Comparison of ENCODE assay signal across 8 mouse cellular contexts in the genomic region with DNA sequence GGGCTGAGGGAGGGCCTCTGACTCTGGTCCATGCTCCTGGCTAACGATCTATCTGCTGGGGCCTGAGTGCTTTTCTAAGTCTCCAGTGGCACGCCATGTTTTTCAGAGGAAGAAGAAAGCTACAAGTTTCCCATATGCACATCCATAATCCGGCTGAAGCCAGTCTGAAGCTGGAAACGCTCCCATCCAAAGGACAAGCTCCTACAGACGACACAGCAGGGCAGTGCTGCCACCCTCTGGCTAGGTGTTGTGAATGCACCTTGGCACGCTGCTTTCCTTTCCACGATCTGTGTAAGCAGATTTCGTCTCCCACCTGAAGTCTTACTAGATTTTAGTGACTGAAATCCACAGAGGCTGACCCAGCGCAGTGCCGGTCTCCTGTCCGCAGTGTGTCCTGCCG. TPM values are rescaled to one million over a fixed set of nuclear protein-coding genes. Genes with fewer than 3 reads are reported as not detected.
DNase-seq lines count a peak whose midpoint lies in the region; ATAC-seq lines count a peak whose summit lies in the region.

No protein-coding gene starts in this region.

- ATAC-seq in hindbrain, embryonic 15.5 days (ENCODE audit: low FRiP score, low read depth) = peak; percentile 86
- peak; percentile 81 for ATAC-seq in megakaryocyte, adult 5-6 weeks (ENCODE audit: poor library complexity, severe bottlenecking)
- ATAC-seq in monocyte, adult 5-6 weeks (replicated peaks; ENCODE audit: insufficient number of reproducible peaks, low FRiP score, low TSS enrichment, poor library complexity, severe bottlenecking) = no peak; the same call in 1 of the 2 replicates

- 49% methylated on average over 12 of the region's 12 CpGs for WGBS in hindbrain, embryonic 15.5 days

- H3K9ac ChIP-seq in hindbrain, embryonic 15.5 days = no peak overlapping the region

- peak; percentile 93 for DNase-seq in adipocyte (ENCODE audit: low spot score)
- peak; percentile 79 to 93 for DNase-seq in cerebellum, postnatal 4 days (ENCODE audit: low spot score in 2 of 2)
- peak; percentile 83 to 92 for DNase-seq in frontal cortex, postnatal 36 days (ENCODE audit: low spot score in 2 of 2)
- peak; percentile 85 for DNase-seq in left cerebral cortex, adult 11 months (ENCODE audit: low spot score)
- DNase-seq in right cerebral cortex, postnatal 10 days (ENCODE audit: low spot score in 2 of 2) = peak; percentile 95

- H3K4me2 ChIP-seq in hindbrain, embryonic 15.5 days = no peak overlapping the region

- H3K27me3 ChIP-seq in hindbrain, embryonic 15.5 days = no peaks in the 10 kb centered on the region

- H3K9me3 ChIP-seq in hindbrain, embryonic 15.5 days = no peaks in the 10 kb centered on the region

- H3K4me3 ChIP-seq in hindbrain, embryonic 15.5 days = no peak overlapping the region

- H3K36me3 ChIP-seq in hindbrain, embryonic 15.5 days = peaks cover 52% of the 10 kb centered on the region

- H3K4me1 ChIP-seq in hindbrain, embryonic 15.5 days (replicated peaks) = 0 out of 2 replicates have a peak, but pooled peaks cover 4% of the 10 kb centered on the region

- H3K27ac ChIP-seq in hindbrain, embryonic 15.5 days (replicated peaks) = peak overlapping the region; percentile 79

RNA-seq across cellular contexts. Expression of a gene that starts 14.3 kb away (rescaled TPM):
- 21.0 and 23.8 TPM in 2 replicates for polyA plus RNA-seq in hindbrain, embryonic 15.5 days (2015; fragmentation: Nextera tagmentation; extraction: Ambion mirVana)
- 6.2 and 7.5 TPM in 2 replicates for total RNA-seq in megakaryocyte, adult 5-6 weeks (2015)
- total RNA-seq in megakaryocyte, adult 5-6 weeks (2017) = 1.6 and 2.1 TPM in 2 replicates
- total RNA-seq in monocyte, adult 5-6 weeks (2017) = 1.1 to 3.5 TPM (median 3.2 TPM) in 3 replicates

RNA-seq across cellular contexts. Expression of a gene that starts 44.3 kb away (rescaled TPM):
- polyA plus RNA-seq in hindbrain, embryonic 15.5 days (2015; fragmentation: Nextera tagmentation; extraction: Ambion mirVana) = 61.8 and 66.1 TPM in 2 replicates
- total RNA-seq in megakaryocyte, adult 5-6 weeks (2015) = 34.0 and 47.9 TPM in 2 replicates
- 32.7 and 36.7 TPM in 2 replicates for total RNA-seq in megakaryocyte, adult 5-6 weeks (2017)
- total RNA-seq in monocyte, adult 5-6 weeks (2017) = 14.5 to 74.3 TPM (median 26.1 TPM) in 3 replicates

RNA-seq across cellular contexts. Expression of a gene that starts 44.5 kb away (rescaled TPM):
- polyA plus RNA-seq in hindbrain, embryonic 15.5 days (2015; fragmentation: Nextera tagmentation; extraction: Ambion mirVana) = 35.6 and 40.2 TPM in 2 replicates
- 4.6 and 5.3 TPM in 2 replicates for total RNA-seq in megakaryocyte, adult 5-6 weeks (2015)
- total RNA-seq in megakaryocyte, adult 5-6 weeks (2017) = 0.92 and 1.5 TPM in 2 replicates
- 1.0 to 2.9 TPM in 2 of 3 replicates, not detected in the other for total RNA-seq in monocyte, adult 5-6 weeks (2017)
